Mouse (Mus musculus): ENCODE data around the gene Slc2a10. TPM values are rescaled to one million over a fixed set of nuclear protein-coding genes. Genes with fewer than 3 reads are reported as not detected.

Slc2a10 gene
- 4.4 and 4.6 TPM in 2 replicates for polyA plus RNA-seq (2016; fragmentation: Nextera tagmentation; extraction: Ambion mirVana)

- H3K4me3 ChIP-seq: peak within 1 kb of the TSS; percentile 41
- no peaks in the 10 kb centered on the region for H3K36me3 ChIP-seq
- H3K9ac ChIP-seq (replicated peaks): peak within 1 kb of the TSS; percentile 61
- WGBS: 6% methylated on average over 27 of the region's 32 CpGs
- H3K9me3 ChIP-seq: no peaks in the 10 kb centered on the region
- peak; percentile 62 for ATAC-seq (ENCODE audit: low FRiP score, low read depth)
- peak within 1 kb of the TSS; percentile 35; the same call in 1 of the 2 replicates for H3K27ac ChIP-seq (replicated peaks)
- peaks cover 20% of the 10 kb centered on the region for H3K4me1 ChIP-seq
- H3K4me2 ChIP-seq (replicated peaks): peak within 1 kb of the TSS; percentile 61
- H3K27me3 ChIP-seq: peaks cover 5% of the 10 kb centered on the region; the same call in 1 of the 2 replicates
Observed at GRCm38 (mm10) chr2:165503259-165504203, at the start of gene Slc2a10. Gene Slc2a10, plus strand, starts transcription at chr2:165503787.

GRCm38 (mm10) chr2:165456710-165457109 is 46.9 kb upstream of the Slc2a10 start:
- no peak overlapping the region for H3K4me3 ChIP-seq
- WGBS: 53% methylated on average over 2 of the region's 2 CpGs
- H3K9me3 ChIP-seq: no peaks in the 10 kb centered on the region
- H3K4me1 ChIP-seq: peaks cover 6% of the 10 kb centered on the region
- H3K9ac ChIP-seq (replicated peaks): no peak overlapping the region
- no peak for ATAC-seq (ENCODE audit: low FRiP score, low read depth)
- no peaks in the 10 kb centered on the region for H3K27me3 ChIP-seq
- no peak overlapping the region for H3K27ac ChIP-seq (replicated peaks)
- no peak overlapping the region for H3K4me2 ChIP-seq (replicated peaks)
- no peaks in the 10 kb centered on the region for H3K36me3 ChIP-seq

- Histone ChIP-seq H3K4me3 (no peak overlapping the region), H3K4me2 (replicated peaks) (no peak overlapping the region), H3K9me3 (no peaks in the 10 kb centered on the region), H3K27me3 (no peaks in the 10 kb centered on the region), H3K27ac (replicated peaks) (no peak overlapping the region), H3K36me3 (no peaks in the 10 kb centered on the region), H3K9ac (replicated peaks) (no peak overlapping the region), H3K4me1 (peaks cover 6% of the 10 kb centered on the region)
- ATAC-seq (ENCODE audit: low FRiP score, low read depth): no peak
- 33% methylated on average over 5 of the region's 5 CpGs for WGBS
Observed at GRCm38 (mm10) chr2:165458189-165458588, 45.4 kb upstream of the Slc2a10 start.

- Histone ChIP-seq H3K9me3 (no peaks in the 10 kb centered on the region), H3K9ac (replicated peaks) (no peak overlapping the region), H3K27ac (replicated peaks) (no peak overlapping the region), H3K27me3 (no peaks in the 10 kb centered on the region), H3K4me2 (replicated peaks) (no peak overlapping the region), H3K4me3 (no peak overlapping the region), H3K36me3 (no peaks in the 10 kb centered on the region), H3K4me1 (peaks cover 6% of the 10 kb centered on the region)
- 34% methylated on average over 7 of the region's 7 CpGs for WGBS
- no peak for ATAC-seq (ENCODE audit: low FRiP score, low read depth)
Observed at GRCm38 (mm10) chr2:165459663-165460062, 43.9 kb upstream of the Slc2a10 start.

GRCm38 (mm10) chr2:165467824-165468452 is 35.6 kb upstream of the Slc2a10 start:
- WGBS: 49% methylated on average over 15 of the region's 15 CpGs

GRCm38 (mm10) chr2:165470167-165470566 is 33.4 kb upstream of the Slc2a10 start:
- no peak overlapping the region for H3K9ac ChIP-seq (replicated peaks)
- H3K9me3 ChIP-seq: no peaks in the 10 kb centered on the region
- WGBS: 44% methylated on average over 5 of the region's 5 CpGs

More at GRCm38 (mm10) chr2:165467824-165468452, 35.6 kb upstream of the Slc2a10 start:
- Histone ChIP-seq H3K27ac (replicated peaks) (0 out of 2 replicates have a peak overlapping the region, but pooled peaks have one; percentile 22), H3K4me3 (no peak overlapping the region), H3K36me3 (no peaks in the 10 kb centered on the region), H3K9me3 (no peaks in the 10 kb centered on the region), H3K4me2 (replicated peaks) (no peak overlapping the region), H3K9ac (replicated peaks) (no peak overlapping the region), H3K27me3 (peaks cover 17% of the 10 kb centered on the region), H3K4me1 (peaks cover 12% of the 10 kb centered on the region)
- ATAC-seq (ENCODE audit: low FRiP score, low read depth): no peak

GRCm38 (mm10) chr2:165471943-165472342 is 31.6 kb upstream of the Slc2a10 start:
- Histone ChIP-seq H3K27me3 (peaks cover 32% of the 10 kb centered on the region), H3K9me3 (no peaks in the 10 kb centered on the region), H3K4me3 (no peak overlapping the region), H3K4me2 (replicated peaks) (no peak overlapping the region), H3K36me3 (no peaks in the 10 kb centered on the region), H3K4me1 (peaks cover 16% of the 10 kb centered on the region), H3K9ac (replicated peaks) (no peak overlapping the region), H3K27ac (replicated peaks) (no peak overlapping the region)
- no peak for ATAC-seq (ENCODE audit: low FRiP score, low read depth)
- 73% methylated on average over 11 of the region's 11 CpGs for WGBS

More at GRCm38 (mm10) chr2:165470167-165470566, 33.4 kb upstream of the Slc2a10 start:
- no peak overlapping the region for H3K4me3 ChIP-seq
- H3K4me1 ChIP-seq: peaks cover 16% of the 10 kb centered on the region
- no peaks in the 10 kb centered on the region for H3K36me3 ChIP-seq
- H3K27me3 ChIP-seq: peaks cover 32% of the 10 kb centered on the region
- no peak for ATAC-seq (ENCODE audit: low FRiP score, low read depth)
- no peak overlapping the region for H3K4me2 ChIP-seq (replicated peaks)
- no peak overlapping the region for H3K27ac ChIP-seq (replicated peaks)

GRCm38 (mm10) chr2:165473003-165473402 is 30.6 kb upstream of the Slc2a10 start, which contains the start of gene Slc13a3:
Gene Slc13a3, minus strand, starts transcription at chr2:165473230.
- Histone ChIP-seq H3K4me1 (peaks cover 12% of the 10 kb centered on the region), H3K36me3 (no peaks in the 10 kb centered on the region), H3K4me3 (peak within 1 kb of the TSS; percentile 27), H3K27me3 (peaks cover 32% of the 10 kb centered on the region), H3K4me2 (replicated peaks) (peak within 1 kb of the TSS; percentile 52), H3K27ac (replicated peaks) (no peak within 1 kb of the TSS), H3K9ac (replicated peaks) (peak within 1 kb of the TSS; percentile 25; the same call in 1 of the 2 replicates), H3K9me3 (no peaks in the 10 kb centered on the region)
- ATAC-seq (ENCODE audit: low FRiP score, low read depth): no peak
- 1% methylated on average over 29 of the region's 35 CpGs for WGBS

GRCm38 (mm10) chr2:165475412-165475811 is 28.2 kb upstream of the Slc2a10 start:
- H3K9ac ChIP-seq (replicated peaks): no peak overlapping the region
- H3K27ac ChIP-seq (replicated peaks): no peak overlapping the region
- no peak for ATAC-seq (ENCODE audit: low FRiP score, low read depth)
- H3K36me3 ChIP-seq: no peaks in the 10 kb centered on the region
- no peak overlapping the region for H3K4me3 ChIP-seq
- peaks cover 7% of the 10 kb centered on the region for H3K4me1 ChIP-seq
- no peaks in the 10 kb centered on the region for H3K9me3 ChIP-seq
- WGBS: 75% methylated on average over 7 of the region's 7 CpGs
- peaks cover 32% of the 10 kb centered on the region for H3K27me3 ChIP-seq
- no peak overlapping the region for H3K4me2 ChIP-seq (replicated peaks)

- Histone ChIP-seq H3K36me3 (no peaks in the 10 kb centered on the region), H3K4me2 (replicated peaks) (no peak overlapping the region), H3K4me1 (peaks cover 7% of the 10 kb centered on the region), H3K9ac (replicated peaks) (no peak overlapping the region), H3K27me3 (peaks cover 32% of the 10 kb centered on the region), H3K27ac (replicated peaks) (no peak overlapping the region), H3K9me3 (no peaks in the 10 kb centered on the region), H3K4me3 (no peak overlapping the region)
- 46% methylated on average over 5 of the region's 5 CpGs for WGBS
- no peak for ATAC-seq (ENCODE audit: low FRiP score, low read depth)
Observed at GRCm38 (mm10) chr2:165475850-165476249, 27.7 kb upstream of the Slc2a10 start.

- no peak overlapping the region for H3K27ac ChIP-seq (replicated peaks)
- ATAC-seq (ENCODE audit: low FRiP score, low read depth): no peak
- no peaks in the 10 kb centered on the region for H3K36me3 ChIP-seq
- no peaks in the 10 kb centered on the region for H3K9me3 ChIP-seq
- WGBS: 63% methylated on average over 8 of the region's 8 CpGs
- no peak overlapping the region for H3K9ac ChIP-seq (replicated peaks)
- H3K27me3 ChIP-seq: no peaks in the 10 kb centered on the region
- peaks cover 9% of the 10 kb centered on the region for H3K4me1 ChIP-seq
- no peak overlapping the region for H3K4me3 ChIP-seq
- no peak overlapping the region for H3K4me2 ChIP-seq (replicated peaks)
Observed at GRCm38 (mm10) chr2:165482003-165482402, 21.6 kb upstream of the Slc2a10 start.

- Histone ChIP-seq H3K4me1 (peaks cover 10% of the 10 kb centered on the region), H3K36me3 (peaks cover 2% of the 10 kb centered on the region; the same call in 1 of the 2 replicates), H3K9me3 (no peaks in the 10 kb centered on the region), H3K27ac (replicated peaks) (no peak overlapping the region), H3K27me3 (no peaks in the 10 kb centered on the region), H3K4me3 (no peak overlapping the region), H3K4me2 (replicated peaks) (no peak overlapping the region), H3K9ac (replicated peaks) (0 out of 2 replicates have a peak overlapping the region, but pooled peaks have one; percentile 20)
- no peak for ATAC-seq (ENCODE audit: low FRiP score, low read depth)
- WGBS: 70% methylated on average over 6 of the region's 6 CpGs
Observed at GRCm38 (mm10) chr2:165484152-165484551, 19.4 kb upstream of the Slc2a10 start.

Data from midbrain, embryonic 12.5 days (tissue).